Mouse (Mus musculus) midbrain, postnatal 0 days (tissue): Measurements from ENCODE around the gene Zfp91. TPM values are rescaled to one million over a fixed set of nuclear protein-coding genes. Genes with fewer than 3 reads are reported as not detected.

ENCODE experiments used
- ATAC-seq: fragments of 200-750 bp; cut with Nextera tagmentation; 2 replicates; pipeline ENCODE4 v1.8.0; 2017; ENCODE audit warnings: moderate number of reproducible peaks, mild to moderate bottlenecking, moderate TSS enrichment, moderate library complexity; ENCODE audit not compliant: low FRiP score
- DNase-seq: peaks from one replicate; pipeline ENCODE4 v3.0.0-alpha.2; 2015; ENCODE audit warnings: low spot score
- H3K27ac ChIP-seq: fragments of 300-500 bp; sonication (generic); 2 replicates; pipeline ENCODE4 v1.5.1; 2014; ENCODE audit warnings: low read depth, mild to moderate bottlenecking, low read length, mixed read lengths
- H3K27me3 ChIP-seq: fragments of 300-500 bp; sonication (generic); 2 replicates; pipeline ENCODE4 v1.6.1; 2014; ENCODE audit warnings: low read length, control low read depth, mixed read lengths; ENCODE audit not compliant: insufficient read depth
- H3K36me3 ChIP-seq: fragments of 300-500 bp; sonication (generic); 2 replicates; pipeline ENCODE4 v1.6.1; 2014; ENCODE audit warnings: low read length, control low read depth, mixed read lengths; ENCODE audit not compliant: insufficient read depth
- H3K4me1 ChIP-seq: fragments of 300-500 bp; sonication (generic); 2 replicates; pipeline ENCODE4 v1.6.1; 2014; ENCODE audit warnings: mild to moderate bottlenecking, control low read depth, antibody characterized with exemption, low read length, mixed read lengths; ENCODE audit not compliant: insufficient read depth
- H3K4me2 ChIP-seq: fragments of 300-500 bp; sonication (generic); 2 replicates; pipeline ENCODE4 v1.6.1; 2014; ENCODE audit warnings: low read depth, mild to moderate bottlenecking, low read length, mixed read lengths; ENCODE audit not compliant: poor library complexity, severe bottlenecking
- H3K4me3 ChIP-seq: fragments of 300-500 bp; sonication (generic); 2 replicates; pipeline ENCODE4 v1.5.1; 2014; ENCODE audit warnings: low read depth, mild to moderate bottlenecking, low read length, moderate library complexity
- H3K9ac ChIP-seq: fragments of 300-500 bp; sonication (generic); replicated peaks from 2 replicates; pipeline ENCODE4 v1.6.1; 2014; ENCODE audit warnings: mild to moderate bottlenecking, low read length, moderate library complexity, mixed read lengths; ENCODE audit not compliant: poor library complexity, severe bottlenecking
- H3K9me3 ChIP-seq: fragments of 300-500 bp; sonication (generic); 2 replicates; pipeline ENCODE4 v1.6.1; 2016; ENCODE audit warnings: low read length, control low read depth
- CTCF ChIP-seq: IDR thresholded peaks from 2 replicates; pipeline ENCODE4 v1.5.1; 2016; ENCODE audit warnings: antibody characterized with exemption, mild to moderate bottlenecking
- WGBS: fragments of 180-500 bp; shearing (Covaris S2); extraction: QIAGEN DNeasy Blood & Tissue Kit; methylation state at CpG from one replicate; pipeline ENCODE4 v1.1.7; 2014; 5-methylcytosine and 5-hydroxymethylcytosine counted together
- polyA plus RNA-seq: library from polyadenylated mRNA; unstranded; fragments of >200 nt; fragmentation: Nextera tagmentation; extraction: Ambion mirVana; gene quantifications from 2 replicates; pipeline ENCODE4 v1.2.1, GENCODE M21; 2015
- total RNA-seq: library from RNA; depleted of rRNA; stranded (reverse); fragments of >200 nt; gene quantifications from 2 replicates; pipeline ENCODE4 v1.2.3, GENCODE M21; 2014

Gene Zfp91
- total and polyA plus RNA-seq, 2 experiments from 2014 or later = 12.8 to 52.5 TPM

- no peak for ATAC-seq
- DNase-seq = no peak
- H3K4me2 ChIP-seq = no peak overlapping the region
- no peak overlapping the region for H3K9ac ChIP-seq
- no peak for TF ChIP-seq CTCF
- H3K4me1 ChIP-seq = no peaks in the 10 kb centered on the region
- H3K36me3 ChIP-seq = no peaks in the 10 kb centered on the region
- 92% methylated on average over 1 of the region's 1 CpGs for WGBS
- no peak overlapping the region for H3K4me3 ChIP-seq
- H3K27me3 ChIP-seq = no peaks in the 10 kb centered on the region
- H3K9me3 ChIP-seq = no peaks in the 10 kb centered on the region
- H3K27ac ChIP-seq = no peak overlapping the region
Observed at GRCm38 (mm10) chr19:12804237-12804636, 8.3 kb upstream of the Zfp91 start.

GRCm38 (mm10) chr19:12802830-12803229 is 6.9 kb upstream of the Zfp91 start:
- no peaks in the 10 kb centered on the region for H3K9me3 ChIP-seq
- TF ChIP-seq CTCF = no peak
- H3K27me3 ChIP-seq = no peaks in the 10 kb centered on the region
- no peak for ATAC-seq
- no peak overlapping the region for H3K4me3 ChIP-seq
- H3K4me2 ChIP-seq = no peak overlapping the region
- H3K4me1 ChIP-seq = no peaks in the 10 kb centered on the region
- no peak overlapping the region for H3K27ac ChIP-seq
- no peak for DNase-seq
- WGBS = 78% methylated on average over 3 of the region's 3 CpGs
- no peak overlapping the region for H3K9ac ChIP-seq
- no peaks in the 10 kb centered on the region for H3K36me3 ChIP-seq

- no peak overlapping the region for H3K9ac ChIP-seq
- DNase-seq (no peak), ATAC-seq (no peak)
- no peak overlapping the region for H3K27ac ChIP-seq
- WGBS = 76% methylated on average over 3 of the region's 3 CpGs
- H3K4me3 ChIP-seq = no peak overlapping the region
- H3K4me1 ChIP-seq = no peaks in the 10 kb centered on the region
- no peak for TF ChIP-seq CTCF
- no peak overlapping the region for H3K4me2 ChIP-seq
- no peaks in the 10 kb centered on the region for H3K27me3 ChIP-seq
- no peaks in the 10 kb centered on the region for H3K36me3 ChIP-seq
- no peaks in the 10 kb centered on the region for H3K9me3 ChIP-seq
Observed at GRCm38 (mm10) chr19:12801046-12801445, 5.1 kb upstream of the Zfp91 start.

- WGBS = 79% methylated on average over 2 of the region's 2 CpGs
Observed at GRCm38 (mm10) chr19:12800621-12801020, 4.7 kb upstream of the Zfp91 start.

GRCm38 (mm10) chr19:12799081-12799480 is 3.2 kb upstream of the Zfp91 start:
- no peaks in the 10 kb centered on the region for H3K36me3 ChIP-seq
- no peak overlapping the region for H3K27ac ChIP-seq
- TF ChIP-seq CTCF = no peak
- H3K9ac ChIP-seq = no peak overlapping the region
- no peak for ATAC-seq
- H3K4me1 ChIP-seq = no peaks in the 10 kb centered on the region
- H3K4me2 ChIP-seq = no peak overlapping the region
- H3K9me3 ChIP-seq = no peaks in the 10 kb centered on the region
- no peaks in the 10 kb centered on the region for H3K27me3 ChIP-seq
- WGBS = 88% methylated on average over 3 of the region's 3 CpGs
- no peak for DNase-seq
- H3K4me3 ChIP-seq = no peak overlapping the region

More at GRCm38 (mm10) chr19:12800621-12801020, 4.7 kb upstream of the Zfp91 start:
- no peak for DNase-seq
- Histone ChIP-seq H3K4me2 (no peak overlapping the region), H3K4me1 (no peaks in the 10 kb centered on the region), H3K27me3 (no peaks in the 10 kb centered on the region), H3K4me3 (no peak overlapping the region), H3K9me3 (no peaks in the 10 kb centered on the region), H3K9ac (no peak overlapping the region), H3K27ac (no peak overlapping the region), H3K36me3 (no peaks in the 10 kb centered on the region)
- TF ChIP-seq CTCF = no peak
- no peak for ATAC-seq

- 80% methylated on average over 4 of the region's 4 CpGs for WGBS
- Histone ChIP-seq H3K4me1 (no peaks in the 10 kb centered on the region), H3K9ac (no peak overlapping the region), H3K4me2 (no peak overlapping the region), H3K27me3 (no peaks in the 10 kb centered on the region), H3K4me3 (no peak overlapping the region), H3K27ac (no peak overlapping the region), H3K36me3 (no peaks in the 10 kb centered on the region), H3K9me3 (no peaks in the 10 kb centered on the region)
- TF ChIP-seq CTCF = no peak
- ATAC-seq = no peak
- DNase-seq = no peak
Observed at GRCm38 (mm10) chr19:12798404-12798803, 2.5 kb upstream of the Zfp91 start.
